Mouse (Mus musculus) kidney, adult 2 months (tissue): ENCODE measurements around the gene Rab6b. TPM values are rescaled to one million over a fixed set of nuclear protein-coding genes. Genes with fewer than 3 reads are reported as not detected.

ENCODE experiments used
- DNase-seq: peaks from one replicate; pipeline ENCODE4 v3.0.0; 2021
- H3K27ac ChIP-seq: fragments of 200-500 bp; 2 replicates; pipeline ENCODE4 v1.5.1; 2012; ENCODE audit warnings: low read depth, low read length, control low read depth, inconsistent platforms; ENCODE audit not compliant: insufficient read depth
- H3K27me3 ChIP-seq: fragments of 200-500 bp; replicated peaks from 2 replicates; pipeline ENCODE4 v1.6.1; 2012; ENCODE audit warnings: mild to moderate bottlenecking, moderate library complexity, low read length, inconsistent platforms; ENCODE audit not compliant: control insufficient read depth, insufficient read depth
- H3K36me3 ChIP-seq: fragments of 200-500 bp; 2 replicates; pipeline ENCODE4 v1.6.1; 2012; ENCODE audit warnings: mild to moderate bottlenecking, moderate library complexity, low read length, inconsistent platforms; ENCODE audit not compliant: control insufficient read depth, insufficient read depth
- H3K4me1 ChIP-seq: fragments of 200-500 bp; 2 replicates; pipeline ENCODE4 v1.6.1; 2011; ENCODE audit warnings: low read length; ENCODE audit not compliant: control insufficient read depth, insufficient read depth
- H3K4me3 ChIP-seq: fragments of 200-500 bp; 2 replicates; pipeline ENCODE4 v1.5.1; 2011; ENCODE audit warnings: mild to moderate bottlenecking, low read depth, low read length, control low read depth; ENCODE audit not compliant: insufficient read depth
- CTCF ChIP-seq: fragments of 200-500 bp; conservative IDR thresholded peaks from 2 replicates; pipeline ENCODE4 v1.5.1; 2011; ENCODE audit warnings: low read depth, mild to moderate bottlenecking, control low read depth, low read length, moderate library complexity, mixed read lengths; ENCODE audit not compliant: insufficient read depth, insufficient read length
- POLR2A ChIP-seq: fragments of 200-500 bp; IDR thresholded peaks from one replicate; pipeline ENCODE4 v1.6.1; 2011; ENCODE audit warnings: low read depth, low read length, control low read depth
- WGBS: fragments of 180-500 bp; shearing (Covaris S2); methylation state at CpG from one replicate; pipeline ENCODE4 v1.1.7; 2018; 5-methylcytosine and 5-hydroxymethylcytosine counted together
- polyA plus RNA-seq: library from polyadenylated mRNA; depleted of rRNA; stranded (reverse); fragments of >200 nt; gene quantifications from 2 replicates; pipeline ENCODE4 v1.2.3, GENCODE M21; 2012

Rab6b gene
- polyA plus RNA-seq, 1 experiment: 3.8 TPM

GRCm38 (mm10) chr9:103072926-103073515 lies 38.6 kb upstream of the Rab6b start:
- no peak for DNase-seq
- 70% methylated on average over 11 of the region's 11 CpGs for WGBS

GRCm38 (mm10) chr9:103076836-103077531 lies 34.6 kb upstream of the Rab6b start:
- 55% methylated on average over 21 of the region's 21 CpGs for WGBS
- peak; percentile 78 for DNase-seq
- Histone ChIP-seq H3K27me3 (no peaks in the 10 kb centered on the region), H3K4me3 (no peak overlapping the region), H3K36me3 (no peaks in the 10 kb centered on the region), H3K4me1 (peaks cover 7% of the 10 kb centered on the region; the same call in 1 of the 2 replicates), H3K27ac (peak overlapping the region; percentile 56; the same call in 1 of the 2 replicates)
- TF ChIP-seq CTCF: no peak
- no peak for TF ChIP-seq POLR2A

More at GRCm38 (mm10) chr9:103072926-103073515, 38.6 kb upstream of the Rab6b start:
- H3K27ac ChIP-seq: no peak overlapping the region
- H3K36me3 ChIP-seq: no peaks in the 10 kb centered on the region
- no peak for TF ChIP-seq POLR2A
- TF ChIP-seq CTCF: no peak
- peaks cover 7% of the 10 kb centered on the region; the same call in 1 of the 2 replicates for H3K4me1 ChIP-seq
- no peaks in the 10 kb centered on the region for H3K27me3 ChIP-seq
- H3K4me3 ChIP-seq: no peak overlapping the region

- no peak for TF ChIP-seq POLR2A
- no peak for TF ChIP-seq CTCF
- DNase-seq: peak; percentile 60
- WGBS: 72% methylated on average over 6 of the region's 6 CpGs
- no peaks in the 10 kb centered on the region for H3K36me3 ChIP-seq
- no peak overlapping the region for H3K27ac ChIP-seq
- no peaks in the 10 kb centered on the region for H3K27me3 ChIP-seq
- peaks cover 7% of the 10 kb centered on the region; the same call in 1 of the 2 replicates for H3K4me1 ChIP-seq
- no peak overlapping the region for H3K4me3 ChIP-seq
Measured at GRCm38 (mm10) chr9:103078194-103078691, 33.3 kb upstream of the Rab6b start.

- WGBS: 85% methylated on average over 3 of the region's 3 CpGs
- Histone ChIP-seq H3K27ac (no peak overlapping the region), H3K36me3 (no peaks in the 10 kb centered on the region), H3K4me3 (no peak overlapping the region), H3K4me1 (peaks cover 7% of the 10 kb centered on the region; the same call in 1 of the 2 replicates), H3K27me3 (no peaks in the 10 kb centered on the region)
- no peak for TF ChIP-seq CTCF
- TF ChIP-seq POLR2A: no peak
- DNase-seq: no peak
Measured at GRCm38 (mm10) chr9:103080211-103080610, 31.4 kb upstream of the Rab6b start.

GRCm38 (mm10) chr9:103082246-103082975 lies 29.2 kb upstream of the Rab6b start:
- no peak overlapping the region for H3K27ac ChIP-seq

GRCm38 (mm10) chr9:103083405-103083804 lies 28.2 kb upstream of the Rab6b start:
- H3K4me1 ChIP-seq: no peaks in the 10 kb centered on the region
- 88% methylated on average over 3 of the region's 3 CpGs for WGBS
- H3K27me3 ChIP-seq: no peaks in the 10 kb centered on the region
- no peak for TF ChIP-seq POLR2A
- TF ChIP-seq CTCF: no peak
- DNase-seq: no peak
- no peaks in the 10 kb centered on the region for H3K36me3 ChIP-seq
- H3K4me3 ChIP-seq: no peak overlapping the region
- no peak overlapping the region for H3K27ac ChIP-seq

More at GRCm38 (mm10) chr9:103082246-103082975, 29.2 kb upstream of the Rab6b start:
- Histone ChIP-seq H3K27me3 (no peaks in the 10 kb centered on the region), H3K4me3 (no peak overlapping the region), H3K36me3 (no peaks in the 10 kb centered on the region), H3K4me1 (no peaks in the 10 kb centered on the region)
- DNase-seq: no peak
- no peak for TF ChIP-seq CTCF
- TF ChIP-seq POLR2A: no peak
- WGBS: 49% methylated on average over 8 of the region's 8 CpGs
